Mouse (Mus musculus) heart, postnatal 25 days (tissue): ENCODE data around the gene Uchl4. TPM values are rescaled to one million over a fixed set of nuclear protein-coding genes. Genes with fewer than 3 reads are reported as not detected.
A peak's percentile ranks its signal among the peaks of the same experiment; 100 is the strongest.
"Not testable (repeated sequence)": the region's sequence is repeated elsewhere in the genome, so short reads cannot be mapped to it uniquely, and the experiment has no call there.

ENCODE experiments used
- DNase-seq: peaks from one replicate; pipeline ENCODE4 v3.0.0; 2022; ENCODE audit warnings: low spot score
- intact Hi-C: fragments of 180-260 bp; cut with DNase I; formaldehyde crosslinking; loops from one replicate; pipeline ENCODE4 v1.15.1; 2025
- total RNA-seq, 2 experiments: library from RNA; stranded (reverse); gene quantifications; 2 replicates each; pipeline ENCODE4 v1.2.3; 2021

Uchl4 gene
- 1 to 10 TPM; 1.7 to 2.0 TPM for total RNA-seq

- no peak for DNase-seq
- intact Hi-C loops, result no loop called here
These were observed at the start of gene Uchl4 for GRCm38 (mm10) chr9:64234768-64235435. Uchl4 (plus strand) TSS chr9:64235201.

GRCm38 (mm10) chr9:64193879-64194278 is 41.1 kb upstream of the Uchl4 start:
- intact Hi-C loops, result no loop called here
- DNase-seq, result no peak

- peak; percentile 4 for DNase-seq
- intact Hi-C loops, result no loop called here
These were observed 39.4 kb upstream of the Uchl4 start for GRCm38 (mm10) chr9:64195554-64195953.

- DNase-seq, result no peak
- intact Hi-C loops, result no loop called here
These were observed 37.5 kb upstream of the Uchl4 start for GRCm38 (mm10) chr9:64197524-64197923.

- DNase-seq, result no peak
- intact Hi-C loops, result no loop called here
These were observed 36.8 kb upstream of the Uchl4 start for GRCm38 (mm10) chr9:64198068-64198762.

GRCm38 (mm10) chr9:64198763-64199418 is 36.1 kb upstream of the Uchl4 start:
- intact Hi-C loops, DNase-seq: not testable (repeated sequence)

GRCm38 (mm10) chr9:64199897-64200296 is 35.1 kb upstream of the Uchl4 start:
- DNase-seq, result no peak
- intact Hi-C loops, result no loop called here

GRCm38 (mm10) chr9:64202331-64202730 is 32.7 kb upstream of the Uchl4 start:
- no peak for DNase-seq
- intact Hi-C loops, result no loop called here

- DNase-seq, result no peak
- intact Hi-C loops, result no loop called here
These were observed 32.1 kb upstream of the Uchl4 start for GRCm38 (mm10) chr9:64202866-64203265.

- DNase-seq, result no peak
- intact Hi-C loops, result no loop called here
These were observed 27.4 kb upstream of the Uchl4 start for GRCm38 (mm10) chr9:64207509-64208084.

GRCm38 (mm10) chr9:64214452-64214851 is 20.5 kb upstream of the Uchl4 start:
- DNase-seq, result no peak
- intact Hi-C loops, result no loop called here

GRCm38 (mm10) chr9:64216090-64216489 is 18.9 kb upstream of the Uchl4 start:
- intact Hi-C loops, result no loop called here
- no peak for DNase-seq

- DNase-seq, result no peak
- intact Hi-C loops, result no loop called here
These were observed 18.4 kb upstream of the Uchl4 start for GRCm38 (mm10) chr9:64216641-64217040.

- DNase-seq, result no peak
- intact Hi-C loops, result no loop called here
These were observed 17.1 kb upstream of the Uchl4 start for GRCm38 (mm10) chr9:64217887-64218286.

GRCm38 (mm10) chr9:64219305-64219704 is 15.7 kb upstream of the Uchl4 start:
- intact Hi-C loops, result no loop called here
- no peak for DNase-seq

GRCm38 (mm10) chr9:64219772-64220420 is 15.1 kb upstream of the Uchl4 start:
- intact Hi-C loops, result no loop called here

GRCm38 (mm10) chr9:64220603-64221002 is 14.4 kb upstream of the Uchl4 start:
- intact Hi-C loops, result no loop called here
- no peak for DNase-seq

More at GRCm38 (mm10) chr9:64219772-64220420, 15.1 kb upstream of the Uchl4 start:
- no peak for DNase-seq

GRCm38 (mm10) chr9:64221480-64221879 is 13.5 kb upstream of the Uchl4 start:
- DNase-seq, result no peak
- intact Hi-C loops, result no loop called here

GRCm38 (mm10) chr9:64222098-64222497 is 12.9 kb upstream of the Uchl4 start:
- intact Hi-C loops, result no loop called here
- DNase-seq, result no peak

GRCm38 (mm10) chr9:64225805-64226204 is 9.2 kb upstream of the Uchl4 start:
- intact Hi-C loops, result no loop called here
- DNase-seq, result no peak
